Mouse (Mus musculus) layer of hippocampus, adult 18-20 months (tissue): ENCODE results near the gene Htra3. TPM values are rescaled to one million over a fixed set of nuclear protein-coding genes. Genes with fewer than 3 reads are reported as not detected.

ENCODE experiments used
- DNase-seq, 2 experiments: peaks; one replicate each; pipeline ENCODE4 v3.0.0; 2022; ENCODE audit warnings: low spot score in 2 of 2
- total RNA-seq, 2 experiments: library from RNA; stranded (reverse); gene quantifications; 2 replicates each; pipeline ENCODE4 v1.2.3; 2021

Htra3 gene
- total RNA-seq, 2 experiments from 2014 or later: 7.5 to 7.7 TPM

- DNase-seq: peak; percentile 52 to 83
Observed at GRCm38 (mm10) chr5:35701042-35701441, 21.5 kb upstream of the Htra3 start.

GRCm38 (mm10) chr5:35695815-35696214 lies 16.2 kb upstream of the Htra3 start:
- DNase-seq: peak in 1 of 2 experiments; percentile 53

GRCm38 (mm10) chr5:35693638-35694037 lies 14.1 kb upstream of the Htra3 start:
- DNase-seq: no peak

GRCm38 (mm10) chr5:35691246-35691645 lies 11.7 kb upstream of the Htra3 start:
- DNase-seq: no peak

- DNase-seq: no peak
Observed at GRCm38 (mm10) chr5:35690485-35691165, 11.0 kb upstream of the Htra3 start.

GRCm38 (mm10) chr5:35689374-35689773 lies 9.8 kb upstream of the Htra3 start:
- DNase-seq: no peak

GRCm38 (mm10) chr5:35688851-35689250 lies 9.3 kb upstream of the Htra3 start:
- DNase-seq: no peak

GRCm38 (mm10) chr5:35687098-35687497 lies 7.5 kb upstream of the Htra3 start:
- DNase-seq: no peak

GRCm38 (mm10) chr5:35686336-35686735 lies 6.8 kb upstream of the Htra3 start:
- DNase-seq: no peak

- no peak for DNase-seq
Observed at GRCm38 (mm10) chr5:35685079-35685478, 5.5 kb upstream of the Htra3 start.

- peak in 1 of 2 experiments; percentile 53 for DNase-seq
Observed at GRCm38 (mm10) chr5:35680958-35681357, 1.4 kb upstream of the Htra3 start.

- DNase-seq: no peak
Observed at GRCm38 (mm10) chr5:35676964-35677363, 2.6 kb downstream of the Htra3 start.

GRCm38 (mm10) chr5:35674081-35674555 lies 5.5 kb downstream of the Htra3 start:
- DNase-seq: no peak

GRCm38 (mm10) chr5:35673086-35673485 lies 6.5 kb downstream of the Htra3 start:
- DNase-seq: peak; percentile 20 to 61

GRCm38 (mm10) chr5:35672581-35672980 lies 7.0 kb downstream of the Htra3 start:
- DNase-seq: no peak

- DNase-seq: peak; percentile 17 to 69
Observed at GRCm38 (mm10) chr5:35671474-35671891, 8.1 kb downstream of the Htra3 start.

GRCm38 (mm10) chr5:35670412-35670801 lies 9.2 kb downstream of the Htra3 start:
- DNase-seq: peak in 1 of 2 experiments; percentile 49

- DNase-seq: no peak
Observed at GRCm38 (mm10) chr5:35669747-35670411, 9.7 kb downstream of the Htra3 start.

- DNase-seq: no peak
Observed at GRCm38 (mm10) chr5:35666152-35666551, 13.4 kb downstream of the Htra3 start.

- DNase-seq: no peak
Observed at GRCm38 (mm10) chr5:35662021-35662545, 17.5 kb downstream of the Htra3 start.

- no peak for DNase-seq
Observed at GRCm38 (mm10) chr5:35661210-35661609, 18.4 kb downstream of the Htra3 start.

GRCm38 (mm10) chr5:35659503-35659902 lies 20.1 kb downstream of the Htra3 start:
- no peak for DNase-seq
